ENCODE assay signal across 8 mouse cellular contexts in the genomic region with DNA sequence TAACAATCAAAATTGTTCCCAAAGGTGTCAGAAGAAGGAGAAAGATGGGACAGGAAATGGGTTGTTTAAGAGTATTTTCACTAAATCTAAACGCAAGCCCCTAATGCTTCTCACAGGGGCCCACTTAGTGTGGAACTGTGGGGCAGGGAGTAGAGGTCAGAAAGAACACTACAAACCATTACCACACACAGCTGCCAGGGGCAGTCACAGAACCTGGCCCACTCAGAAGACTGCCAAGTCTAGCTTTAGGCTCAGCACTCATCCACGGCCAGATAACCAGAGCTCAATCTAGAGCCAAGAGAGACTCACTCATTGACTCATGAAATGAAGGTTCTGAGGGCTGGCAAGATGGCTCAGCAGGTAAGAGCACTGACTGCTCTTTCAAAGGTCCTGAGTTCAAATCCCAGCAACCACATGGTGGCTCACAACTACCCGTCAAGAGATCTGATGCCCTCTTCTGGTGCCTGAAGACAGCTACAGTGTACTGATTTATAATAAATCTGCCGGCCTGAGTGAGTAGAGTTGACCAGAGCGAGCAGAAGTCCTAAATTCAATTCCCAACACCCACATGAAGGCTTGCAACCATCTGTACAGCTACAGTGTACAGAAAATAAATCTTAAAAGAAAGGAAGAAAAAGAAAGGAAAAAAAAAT. TPM values are rescaled to one million over a fixed set of nuclear protein-coding genes. Genes with fewer than 3 reads are reported as not detected.
DNase-seq lines count a peak whose midpoint lies in the region; ATAC-seq and TF ChIP-seq lines count a peak whose summit lies in the region.

No protein-coding gene starts in this region.

- peaks cover 4% of the 10 kb centered on the region; the same call in 1 of the 2 replicates for H3K79me2 ChIP-seq in heart, adult 2 months (replicated peaks; ENCODE audit: control insufficient read depth, insufficient read depth, low read length)

- H3K9ac ChIP-seq in heart, adult 2 months (ENCODE audit: low read depth, low read length), result no peak overlapping the region
- no peak overlapping the region; the same call in 1 of the 2 replicates for H3K9ac ChIP-seq in ES-E14 (ENCODE audit: insufficient read depth, low read depth, low read length, poor library complexity, severe bottlenecking)
- H3K9ac ChIP-seq in heart, embryonic 15.5 days, result peak overlapping the region; percentile 90
- H3K9ac ChIP-seq in liver, embryonic 16.5 days (ENCODE audit: low read depth, low read length), result no peak overlapping the region

- in situ Hi-C loops in ES-E14 (cut with MboI; ENCODE audit: low sequenced_read_pairs in 2 of 2, unreplicated experiment in 2 of 2), result no loop called here

- peak overlapping the region; percentile 75 for H3K4me2 ChIP-seq in heart, embryonic 15.5 days
- peak overlapping the region; percentile 73; the same call in 1 of the 2 replicates for H3K4me2 ChIP-seq in liver, embryonic 16.5 days (ENCODE audit: low read depth, low read length)

- H3K27me3 ChIP-seq in heart, adult 2 months (ENCODE audit: control insufficient read depth, insufficient read depth, low read length), result no peaks in the 10 kb centered on the region
- no peaks in the 10 kb centered on the region for H3K27me3 ChIP-seq in heart, embryonic 15.5 days
- peaks cover 32% of the 10 kb centered on the region for H3K27me3 ChIP-seq in liver, embryonic 16.5 days (ENCODE audit: control insufficient read depth, insufficient read depth, low read depth, low read length)

- peaks cover 4% of the 10 kb centered on the region; the same call in 1 of the 2 replicates for H3K36me3 ChIP-seq in heart, adult 2 months (ENCODE audit: control insufficient read depth, insufficient read depth, low read length)
- peaks cover 33% of the 10 kb centered on the region for H3K36me3 ChIP-seq in ES-E14 (ENCODE audit: control insufficient read depth, insufficient read depth, low read length, poor library complexity, severe bottlenecking)
- peaks cover 28% of the 10 kb centered on the region for H3K36me3 ChIP-seq in heart, embryonic 15.5 days
- no peaks in the 10 kb centered on the region for H3K36me3 ChIP-seq in liver, embryonic 16.5 days (ENCODE audit: control insufficient read depth, insufficient read depth)

- no peaks in the 10 kb centered on the region for H3K9me3 ChIP-seq in ES-E14 (ENCODE audit: control insufficient read depth, insufficient read depth, low read depth, low read length)
- no peaks in the 10 kb centered on the region for H3K9me3 ChIP-seq in heart, embryonic 15.5 days (replicated peaks)
- H3K9me3 ChIP-seq in liver, embryonic 16.5 days (replicated peaks; ENCODE audit: control insufficient read depth, low read length), result no peaks in the 10 kb centered on the region

- 29% methylated on average over 5 of the region's 5 CpGs for WGBS in heart, adult 2 months
- WGBS in heart, embryonic 15.5 days, result 37% methylated on average over 5 of the region's 5 CpGs
- 40% methylated on average over 5 of the region's 5 CpGs for WGBS in liver, embryonic 16.5 days (ENCODE audit: insufficient replicate concordance)

- TF ChIP-seq POLR2A in heart, adult 2 months (IDR thresholded peaks at IDR 0.05; ENCODE audit: insufficient read depth, low read depth, low read length), result no peak

- ATAC-seq in heart, embryonic 15.5 days (replicated peaks; ENCODE audit: insufficient number of reproducible peaks, insufficient read depth, low FRiP score, low read depth), result no peak
- no peak for ATAC-seq in liver, embryonic 16.5 days (ENCODE audit: low read depth)

- H3K4me3 ChIP-seq in heart, adult 2 months, result peak overlapping the region; percentile 66
- H3K4me3 ChIP-seq in ES-E14 (ENCODE audit: insufficient read depth in 1 of 2, low read depth in 1 of 2, low read length in 2 of 2, poor library complexity in 1 of 2, severe bottlenecking in 1 of 2), result peak overlapping the region; percentile 84 to 95
- peak overlapping the region; percentile 80 for H3K4me3 ChIP-seq in heart, embryonic 15.5 days
- H3K4me3 ChIP-seq in liver, embryonic 16.5 days (ENCODE audit: low read depth, low read length), result peak overlapping the region; percentile 67; the same call in 1 of the 2 replicates

- DNase-seq in heart, adult 2 months, result peak in 1 of 2 experiments; percentile 34
- DNase-seq in heart, postnatal 10 days, result no peak
- DNase-seq in ES-E14 (ENCODE audit: low read depth, low spot score), result no peak
- DNase-seq in gastrocnemius, postnatal 4 days (ENCODE audit: low spot score in 2 of 2), result no peak
- no peak for DNase-seq in spleen, postnatal 4 days (ENCODE audit: low spot score in 2 of 2)
- DNase-seq in cerebellum, postnatal 36 days, result no peak

- peak overlapping the region; percentile 92 for H3K27ac ChIP-seq in heart, adult 2 months
- H3K27ac ChIP-seq in ES-E14 (ENCODE audit: insufficient read depth, low read depth, low read length, poor library complexity, severe bottlenecking), result no peak overlapping the region
- H3K27ac ChIP-seq in heart, embryonic 15.5 days, result peak overlapping the region; percentile 99
- H3K27ac ChIP-seq in liver, embryonic 16.5 days (ENCODE audit: low read length), result no peak overlapping the region

- intact Hi-C loops in heart, adult 2 months (cut with DNase I), result loop anchor here (2.0 to 5.0 kb wide), 2 partner anchors 61 to 168 kb away; no protein-coding TSS in a partner anchor
- intact Hi-C loops in heart, postnatal 10 days (cut with DNase I), result no loop called here

- TF ChIP-seq EP300 in heart, adult 2 months (IDR thresholded peaks at IDR 0.05; ENCODE audit: insufficient read depth, low read depth, low read length), result no peak

- H3K4me1 ChIP-seq in heart, adult 2 months (ENCODE audit: control insufficient read depth, insufficient read depth, low read length), result peaks cover 5% of the 10 kb centered on the region
- peaks cover 6 to 33% of the 10 kb centered on the region in 2 experiments; a peak in 3 of 4 replicates for H3K4me1 ChIP-seq in ES-E14 (ENCODE audit: control insufficient read depth in 2 of 2, insufficient read depth in 2 of 2, low read length in 2 of 2, poor library complexity in 1 of 2)
- peaks cover 35% of the 10 kb centered on the region for H3K4me1 ChIP-seq in heart, embryonic 15.5 days (replicated peaks)
- H3K4me1 ChIP-seq in liver, embryonic 16.5 days (ENCODE audit: control insufficient read depth, low read depth, low read length), result no peaks in the 10 kb centered on the region; the same call in none of the 2 replicates

- peak; percentile 60 for TF ChIP-seq CTCF in heart, adult 2 months (IDR thresholded peaks at IDR 0.05)

TF ChIP-seq in ES-E14, 5 proteins besides CTCF, POLR2A, EP300 and RAD21:
- TF ChIP-seq CHD2 (IDR thresholded peaks at IDR 0.05; ENCODE audit: low read depth, low read length) (no peak), MAFK (IDR thresholded peaks at IDR 0.05; ENCODE audit: insufficient read depth, low read depth, low read length) (no peak), HCFC1 (IDR thresholded peaks at IDR 0.05; ENCODE audit: borderline replicate concordance, insufficient read depth, low read length) (no peak), ZC3H11A (IDR thresholded peaks at IDR 0.05; ENCODE audit: borderline replicate concordance, low read depth, low read length) (no peak), ZNF384 (IDR thresholded peaks at IDR 0.05; ENCODE audit: low read depth, low read length) (no peak)

RNA-seq across cellular contexts. Expression of a gene that starts 2.4 kb away (rescaled TPM):
- 100 to 1,000 TPM; 146 to 164 TPM for total RNA-seq in heart, adult 2 months (2021)
- polyA plus RNA-seq in heart, adult 2 months (2012; rRNA removed), result 170 and 177 TPM in 2 replicates
- total RNA-seq in heart, postnatal 10 days (2021), result 100 to 1,000 TPM; 135 to 140 TPM
- total RNA-seq in ES-E14 (2012; rRNA removed), result 57.1 and 71.4 TPM in 2 replicates
- polyA plus RNA-seq in heart, embryonic 15.5 days (2015; fragmentation: Nextera tagmentation; extraction: Ambion mirVana), result 52.7 and 64.5 TPM in 2 replicates
- 6.0 TPM in 2 replicates for polyA plus RNA-seq in liver, embryonic 16.5 days (2015; fragmentation: Nextera tagmentation; extraction: Ambion mirVana)
- 100 to 1,000 TPM in 1 of 2 experiments, 10 to 100 TPM in 1; 95.1 to 101 TPM for total RNA-seq in gastrocnemius, postnatal 4 days (2021)

RNA-seq across cellular contexts. Expression of a gene that starts 17.5 kb away (rescaled TPM):
- total RNA-seq in heart, adult 2 months (2021), result under 1 TPM; 0.14 to 0.34 TPM
- polyA plus RNA-seq in heart, adult 2 months (2012; rRNA removed), result 0.20 and 0.33 TPM in 2 replicates
- under 1 TPM; 0.42 to 0.48 TPM for total RNA-seq in heart, postnatal 10 days (2021)
- total RNA-seq in ES-E14 (2012; rRNA removed), result 1.1 and 1.3 TPM in 2 replicates
- polyA plus RNA-seq in heart, embryonic 15.5 days (2015; fragmentation: Nextera tagmentation; extraction: Ambion mirVana), result 0.39 and 1.9 TPM in 2 replicates
- polyA plus RNA-seq in liver, embryonic 16.5 days (2015; fragmentation: Nextera tagmentation; extraction: Ambion mirVana), result 0.05 TPM in 1 of 2 replicates, not detected in the other
- under 1 TPM; 0.26 to 0.27 TPM for total RNA-seq in gastrocnemius, postnatal 4 days (2021)

RNA-seq across cellular contexts. Expression of a gene that starts 21.4 kb away (rescaled TPM):
- 1 to 10 TPM; 5.2 to 6.0 TPM for total RNA-seq in heart, adult 2 months (2021)
- 23.1 and 29.8 TPM in 2 replicates for polyA plus RNA-seq in heart, adult 2 months (2012; rRNA removed)
- 1 to 10 TPM; 2.3 to 3.8 TPM for total RNA-seq in heart, postnatal 10 days (2021)
- 4.2 and 4.3 TPM in 2 replicates for total RNA-seq in ES-E14 (2012; rRNA removed)
- polyA plus RNA-seq in heart, embryonic 15.5 days (2015; fragmentation: Nextera tagmentation; extraction: Ambion mirVana), result 1.1 and 1.9 TPM in 2 replicates
- polyA plus RNA-seq in liver, embryonic 16.5 days (2015; fragmentation: Nextera tagmentation; extraction: Ambion mirVana), result 6.1 and 6.4 TPM in 2 replicates
- 1 to 10 TPM; 6.4 to 9.1 TPM for total RNA-seq in gastrocnemius, postnatal 4 days (2021)

RNA-seq across cellular contexts. Expression of a gene that starts 27.9 kb away (rescaled TPM):
- 10 to 100 TPM; 18.4 to 20.3 TPM for total RNA-seq in heart, adult 2 months (2021)
- 24.2 and 27.9 TPM in 2 replicates for polyA plus RNA-seq in heart, adult 2 months (2012; rRNA removed)
- 10 to 100 TPM; 21.5 to 28.7 TPM for total RNA-seq in heart, postnatal 10 days (2021)
- total RNA-seq in ES-E14 (2012; rRNA removed), result 105 and 123 TPM in 2 replicates
- polyA plus RNA-seq in heart, embryonic 15.5 days (2015; fragmentation: Nextera tagmentation; extraction: Ambion mirVana), result 48.3 and 54.7 TPM in 2 replicates
- 36.3 and 41.6 TPM in 2 replicates for polyA plus RNA-seq in liver, embryonic 16.5 days (2015; fragmentation: Nextera tagmentation; extraction: Ambion mirVana)
- 10 to 100 TPM; 21.4 to 24.4 TPM for total RNA-seq in gastrocnemius, postnatal 4 days (2021)

RNA-seq across cellular contexts. Expression of a gene that starts 35.0 kb away (rescaled TPM):
- total RNA-seq in heart, adult 2 months (2021), result not detected
- 0.39 and 2.1 TPM in 2 replicates for polyA plus RNA-seq in heart, adult 2 months (2012; rRNA removed)
- 1 to 10 TPM in 1 of 2 experiments, under 1 TPM in 1; 0.72 to 1.2 TPM for total RNA-seq in heart, postnatal 10 days (2021)
- 536 and 562 TPM in 2 replicates for total RNA-seq in ES-E14 (2012; rRNA removed)
- polyA plus RNA-seq in heart, embryonic 15.5 days (2015; fragmentation: Nextera tagmentation; extraction: Ambion mirVana), result 4.3 and 6.1 TPM in 2 replicates
- polyA plus RNA-seq in liver, embryonic 16.5 days (2015; fragmentation: Nextera tagmentation; extraction: Ambion mirVana), result 0.64 and 1.1 TPM in 2 replicates
- 1 to 10 TPM; 1.1 to 1.6 TPM for total RNA-seq in gastrocnemius, postnatal 4 days (2021)

Comparison
In these comparisons a context has a peak if more than half of its experiments do, and no peak if none do; other contexts are left out.
1. H3K27ac ChIP-seq: peak in heart, adult 2 months (single experiment) and heart, embryonic 15.5 days (single experiment); none in ES-E14 (single experiment) and liver, embryonic 16.5 days (single experiment).
2. Peak in every context shown above with its lines, with median percentiles within 50 percentile points of each other: H3K4me3 ChIP-seq.